Mouse (Mus musculus): ENCODE measurements around the gene Inhba.

Gene Inhba

DNA sequence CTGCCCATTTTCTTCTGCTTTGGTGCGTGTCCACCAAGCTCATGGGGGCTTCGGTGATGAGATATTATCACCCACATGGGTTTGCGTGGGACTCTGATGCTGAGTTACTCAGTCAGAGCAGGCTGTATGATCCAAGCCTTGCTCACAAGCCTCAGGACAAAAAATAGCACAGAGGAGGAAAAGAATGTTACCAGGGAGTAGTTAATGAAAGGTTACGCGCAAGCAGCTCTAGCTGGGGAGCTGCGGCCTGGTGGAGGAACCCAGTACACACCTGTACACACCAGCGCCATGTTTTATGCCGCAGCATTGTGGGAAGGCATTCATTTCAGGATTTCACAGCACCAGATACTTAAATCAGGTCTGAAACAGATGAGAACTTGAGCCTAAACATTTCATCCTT is 10.9 kb downstream of the Inhba start:
- in situ Hi-C loops (cut with MboI, MseI), result no loop called here

DNA sequence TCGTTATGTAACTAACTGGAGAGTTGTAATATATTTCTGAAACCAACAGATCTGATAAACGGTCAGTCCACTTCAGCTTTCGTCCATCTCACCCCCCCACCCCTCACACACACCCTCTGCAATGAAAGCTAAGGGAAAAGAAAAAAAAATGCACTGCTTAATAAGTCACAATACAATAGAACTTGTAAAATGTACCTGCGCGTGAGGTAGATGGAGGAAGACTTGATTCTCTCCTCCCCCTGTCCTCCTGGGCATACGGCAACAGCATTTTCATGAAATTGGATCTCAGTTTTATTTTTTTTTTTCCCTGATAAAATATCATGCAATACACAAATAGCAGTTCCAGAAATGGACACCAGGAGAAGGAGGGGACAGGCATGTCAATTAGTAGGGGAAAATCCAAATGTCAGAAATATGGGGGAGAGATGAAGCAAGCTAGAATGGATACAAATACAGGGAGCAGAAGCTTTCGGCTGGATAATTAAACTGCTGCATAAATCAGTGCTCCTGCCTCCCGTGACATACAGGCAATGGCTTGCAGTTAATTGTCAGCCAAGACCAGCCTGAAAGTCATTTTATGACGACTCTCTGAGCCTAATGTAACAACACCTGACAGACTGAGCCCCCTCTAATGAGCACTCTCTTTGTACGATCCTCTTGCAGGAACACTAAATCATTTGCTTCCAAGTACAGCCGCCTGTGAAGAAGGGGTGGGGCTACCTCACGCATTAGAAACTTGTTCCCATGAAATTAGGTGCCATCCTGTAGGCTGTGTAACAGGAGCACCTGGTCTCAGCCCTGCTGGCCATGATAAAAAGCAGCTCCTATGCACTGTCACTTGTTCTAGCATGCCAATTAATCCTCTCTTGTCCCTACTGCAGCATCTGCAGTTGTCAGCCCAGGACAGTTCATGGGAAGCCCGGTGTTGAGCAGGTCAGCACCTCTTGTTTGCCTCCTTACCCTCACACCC is 11.7 kb downstream of the Inhba start:
- in situ Hi-C loops (cut with MboI, MseI), result no loop called here

DNA sequence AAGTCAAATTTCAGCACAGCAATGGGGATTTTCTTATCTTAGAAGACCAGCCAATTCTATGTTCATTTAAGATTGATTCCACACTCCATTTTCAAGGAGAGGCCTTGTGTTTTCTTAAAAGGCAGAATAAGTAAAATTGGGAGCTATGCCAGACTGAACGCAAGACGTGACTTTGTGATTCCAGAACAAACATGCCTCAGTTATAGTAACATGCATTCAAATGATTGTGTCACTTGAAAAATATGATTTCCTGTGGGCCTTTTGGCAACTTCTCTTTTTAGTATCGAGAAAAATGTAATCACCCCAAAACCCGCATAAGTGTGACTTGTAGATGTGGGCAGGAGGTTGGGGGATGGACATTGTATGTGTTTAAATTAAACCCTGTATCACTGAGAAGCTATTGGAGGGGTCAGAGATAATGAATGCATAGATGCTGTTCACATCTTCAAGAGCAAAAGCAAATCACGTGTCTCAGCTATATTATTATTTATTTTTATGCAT is 19.0 kb downstream of the Inhba start:
- in situ Hi-C loops (cut with MboI, MseI), result no loop called here

DNA sequence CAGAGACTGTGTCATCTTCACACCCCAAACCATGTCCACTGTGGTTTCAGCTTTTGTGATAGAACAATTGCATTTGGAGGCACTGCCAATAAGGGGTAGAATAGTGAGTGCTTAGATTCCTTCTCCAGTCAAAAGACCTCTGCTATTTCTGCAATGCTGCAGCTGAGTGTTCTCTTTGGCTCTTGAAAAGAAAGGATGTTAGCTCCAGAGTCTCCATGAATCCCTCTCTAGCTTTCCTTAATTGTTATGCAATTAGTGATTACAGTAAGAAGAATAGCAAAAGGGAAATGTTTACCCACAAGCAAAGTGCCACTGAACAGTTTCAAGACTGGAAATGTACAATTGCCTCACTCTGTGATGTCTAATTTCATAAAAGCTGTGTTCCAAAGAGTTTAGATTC is 20.8 kb downstream of the Inhba start:
- in situ Hi-C loops (cut with MboI, MseI), result no loop called here

DNA sequence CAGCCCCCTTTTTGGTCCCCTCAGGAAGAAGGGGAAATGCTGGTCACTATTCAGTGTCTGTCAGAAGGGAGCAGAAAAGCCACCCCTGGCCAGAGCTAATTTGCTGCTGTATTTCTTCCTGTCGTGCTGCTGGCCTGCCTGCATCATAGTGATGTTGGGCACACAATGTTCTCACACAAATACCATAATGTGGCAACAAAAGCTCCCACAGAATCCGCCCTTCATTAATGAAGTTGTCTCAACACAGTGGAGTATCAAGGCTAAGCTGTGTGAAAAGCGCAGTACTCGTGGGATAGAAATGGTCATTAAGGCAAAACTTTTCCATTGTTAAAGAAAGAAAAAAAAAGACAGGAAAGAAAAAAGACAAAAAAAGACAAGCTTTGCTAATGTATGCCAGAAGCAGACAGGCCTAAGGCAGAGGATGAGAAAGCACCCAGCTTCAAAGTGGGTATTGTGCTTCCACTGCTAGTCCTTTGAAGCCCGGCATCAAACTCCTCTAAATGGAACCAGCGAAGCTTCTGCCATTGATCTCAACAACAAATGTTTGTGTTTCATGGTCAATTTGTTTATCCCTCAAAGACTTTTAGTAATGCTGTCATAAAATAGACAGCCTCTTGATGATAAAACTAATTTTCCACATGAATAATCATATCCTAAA is 21.4 kb downstream of the Inhba start:
- in situ Hi-C loops (cut with MboI, MseI), result no loop called here

DNA sequence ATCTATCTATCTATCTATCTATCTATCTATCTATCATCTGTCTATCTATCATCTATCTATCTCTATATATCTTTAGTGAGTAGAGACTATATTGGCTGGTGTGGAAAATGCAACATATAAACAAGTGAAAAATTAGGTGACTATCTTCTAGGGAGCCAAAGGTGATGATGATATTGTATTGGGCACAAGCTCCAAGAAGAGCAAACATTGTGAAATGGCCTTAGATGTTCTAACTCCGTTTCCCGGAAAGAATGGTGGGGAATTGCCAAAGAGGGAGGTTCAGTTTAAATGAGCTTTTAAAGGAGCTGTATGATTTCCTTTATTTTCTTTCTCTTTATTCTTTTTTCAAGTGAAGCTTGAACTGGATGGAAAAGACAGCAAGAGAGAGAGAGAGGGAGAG is 57.4 kb downstream of the Inhba start:
- in situ Hi-C loops (cut with MboI, MseI), result no loop called here

DNA sequence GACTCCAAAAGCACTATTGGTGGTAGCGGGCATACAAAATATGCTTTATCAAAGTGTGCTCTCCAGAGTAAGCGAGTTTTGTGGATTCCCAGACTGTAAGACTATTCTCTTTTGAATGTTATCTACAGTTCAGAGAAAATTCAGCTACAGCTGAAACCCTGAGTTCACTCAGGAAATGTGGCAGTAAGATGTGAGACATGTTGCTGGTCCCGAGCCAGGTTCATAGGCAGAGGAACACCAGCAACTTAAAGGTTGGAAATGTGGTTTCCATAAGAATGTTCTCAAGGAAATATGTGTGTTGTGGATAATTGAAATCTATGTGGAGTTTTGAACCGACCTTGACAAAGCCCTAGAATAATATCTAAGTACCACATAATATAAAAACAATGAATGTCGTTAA is 65.6 kb downstream of the Inhba start:
- in situ Hi-C loops (cut with MboI, MseI), result no loop called here

- in situ Hi-C loops (cut with MboI, MseI), result no loop called here
Observed at GRCm38 (mm10) chr13:16078216-16078731, 66.6 kb downstream of the Inhba start.

DNA sequence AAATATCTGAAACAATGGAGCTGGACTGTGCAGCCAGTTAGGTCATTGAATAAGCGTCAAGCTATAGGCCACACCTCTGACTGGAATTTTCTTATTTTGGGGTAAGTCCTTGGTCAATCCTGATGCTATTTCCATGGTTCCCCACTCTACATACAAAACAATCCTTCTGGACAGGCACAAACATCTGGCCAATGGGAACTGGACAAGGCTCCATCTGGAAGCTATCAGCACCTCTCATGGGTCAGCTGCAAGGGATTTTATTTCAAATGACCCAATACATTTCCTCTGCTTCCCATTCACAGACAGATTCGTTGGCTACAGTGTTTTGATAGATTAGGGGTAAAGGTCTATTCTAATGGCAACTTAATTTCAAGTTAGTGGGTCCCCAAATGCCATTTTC is 68.6 kb downstream of the Inhba start:
- in situ Hi-C loops (cut with MboI, MseI), result no loop called here
